Mouse (Mus musculus) CD8-positive naive resting alpha-beta T cell, adult 2 months (primary cell): ENCODE measurements at regions not wholly inside any gene's neighbourhood (a gene's known extent, or its start where the extent isn't known, plus 50 kb on each side); places are given as distances from the start of the nearest gene placed in this dataset.

ENCODE experiments used
- DNase-seq, 2 experiments: peaks; one replicate each; pipeline ENCODE4 v3.0.0; 2022; ENCODE audit warnings: low read depth in 2 of 2, low spot score in 2 of 2

DNA sequence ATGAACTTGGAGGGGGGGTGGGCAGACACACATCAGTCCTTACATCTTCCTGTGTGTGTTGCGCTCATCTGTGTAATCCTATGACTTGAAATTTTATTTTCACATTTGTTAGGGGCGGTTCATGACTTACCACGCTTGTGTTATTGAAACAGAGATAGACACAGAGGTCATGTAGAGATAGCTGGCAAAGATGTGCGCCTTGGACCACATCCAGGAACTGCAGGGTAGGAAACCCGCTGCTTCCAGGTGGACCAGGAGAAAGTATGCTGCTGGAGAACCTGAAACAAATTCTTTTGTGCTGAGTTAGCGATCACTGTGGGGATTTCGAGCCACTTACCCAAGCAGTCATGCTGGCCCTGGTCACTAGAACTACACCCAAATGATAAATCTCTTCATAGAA, 89.1 kb downstream of the Kcnj2 start:
- DNase-seq, result no peak

DNA sequence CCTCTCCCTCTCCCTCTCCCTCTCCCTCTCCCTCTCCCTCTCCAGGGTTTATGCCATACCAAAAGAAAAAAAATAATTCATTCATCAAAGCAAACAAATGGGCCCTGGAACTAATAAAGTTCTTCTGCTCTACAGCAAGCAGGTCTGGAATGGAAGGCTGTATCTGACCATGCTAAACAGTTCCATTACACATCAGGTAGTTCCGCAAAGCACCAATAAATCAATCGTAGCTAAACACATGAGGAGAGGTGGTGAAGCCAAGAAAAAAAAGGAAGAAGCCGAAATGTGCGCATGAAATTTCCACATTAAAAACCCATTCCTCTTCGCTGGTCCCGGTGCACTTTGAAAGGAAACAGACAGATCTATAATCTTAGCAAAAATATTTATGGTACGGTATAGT, 89.8 kb downstream of the Kcnj2 start:
- no peak for DNase-seq

- DNase-seq, result no peak
These were observed 93.3 kb downstream of the Kcnj2 start for GRCm38 (mm10) chr11:111159299-111159698.

DNA sequence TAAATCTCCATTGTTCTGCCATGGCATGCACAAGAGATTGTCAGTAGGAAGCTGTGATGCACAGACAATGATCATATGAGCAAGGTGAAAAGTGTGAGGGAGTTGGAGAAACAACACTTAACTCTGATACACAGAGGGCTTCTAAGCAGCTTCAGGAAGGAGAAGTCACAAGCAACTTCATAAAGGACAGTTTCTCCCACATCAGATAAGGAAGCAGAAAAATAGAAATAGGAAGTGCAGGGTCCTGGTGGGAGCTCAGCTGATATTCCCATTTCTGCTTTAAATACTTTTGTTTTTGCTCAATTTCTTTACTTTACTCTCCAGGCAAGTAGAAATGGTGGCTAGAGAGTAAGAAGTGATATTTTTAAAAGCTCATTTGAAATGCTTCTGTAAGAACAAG, 98.9 kb downstream of the Kcnj2 start:
- DNase-seq, result no peak

GRCm38 (mm10) chr11:111170174-111170800, 104.3 kb downstream of the Kcnj2 start:
- DNase-seq, result no peak

GRCm38 (mm10) chr11:111173525-111173924, 107.6 kb downstream of the Kcnj2 start:
- DNase-seq, result no peak

DNA sequence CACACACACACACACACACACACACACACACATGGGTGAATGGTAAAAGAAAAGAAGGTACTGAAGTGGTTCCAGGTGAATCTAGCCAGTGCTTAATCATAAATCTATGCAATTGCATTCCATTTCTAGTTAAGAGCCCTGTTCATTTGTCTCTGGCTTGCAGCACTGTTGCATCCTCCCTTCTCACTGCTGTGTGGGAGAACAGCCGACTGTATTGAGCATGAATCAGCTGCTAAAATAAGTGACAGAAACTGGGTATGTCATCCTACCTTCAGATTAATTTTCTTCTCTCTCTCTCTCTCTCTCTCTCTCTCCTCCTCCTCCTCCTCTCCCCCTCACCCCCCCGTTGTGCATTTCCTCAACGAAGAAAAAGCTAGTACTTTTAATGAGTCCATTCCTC, 109.6 kb downstream of the Kcnj2 start:
- no peak for DNase-seq

DNA sequence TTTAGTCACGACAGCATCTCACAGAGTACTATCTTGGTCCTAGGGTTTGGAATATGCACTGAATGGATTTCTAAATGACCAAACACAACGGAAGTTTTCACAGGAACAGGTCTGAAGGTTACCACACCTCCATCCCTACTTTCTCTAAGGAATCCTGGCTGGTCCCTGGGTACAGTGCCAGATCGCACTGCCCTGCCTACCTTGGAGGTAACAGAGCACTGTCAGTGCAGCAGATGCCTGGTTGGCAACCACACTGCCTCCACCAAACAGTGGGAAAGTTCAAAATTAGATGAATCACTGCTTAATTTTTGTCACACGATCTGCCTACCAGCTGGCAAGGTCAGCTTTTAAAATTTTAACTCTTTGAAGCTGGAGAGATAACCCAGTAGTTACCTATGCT, 111.6 kb downstream of the Kcnj2 start:
- DNase-seq, result no peak

GRCm38 (mm10) chr11:111197422-111197821, 131.5 kb downstream of the Kcnj2 start:
- DNase-seq, result no peak

DNA sequence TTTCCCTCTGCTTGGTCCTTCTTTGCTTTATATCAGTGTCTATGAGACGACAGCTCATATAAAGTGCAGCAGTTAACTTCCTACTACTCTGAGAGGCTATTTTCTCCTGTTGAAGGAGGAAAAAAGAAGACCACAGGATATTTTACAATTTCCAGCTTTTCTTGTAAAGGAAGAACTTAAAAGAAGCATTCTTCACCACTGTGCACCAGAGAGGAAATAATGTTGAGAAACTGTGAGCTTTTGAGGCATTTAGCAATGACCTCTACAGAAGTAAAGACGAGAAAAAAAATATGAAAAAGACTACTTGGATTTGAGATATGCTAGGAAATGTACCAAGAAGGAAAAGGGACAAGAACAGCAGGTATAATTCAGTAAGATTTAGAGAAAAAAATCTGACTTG, 134.5 kb downstream of the Kcnj2 start:
- no peak for DNase-seq

DNA sequence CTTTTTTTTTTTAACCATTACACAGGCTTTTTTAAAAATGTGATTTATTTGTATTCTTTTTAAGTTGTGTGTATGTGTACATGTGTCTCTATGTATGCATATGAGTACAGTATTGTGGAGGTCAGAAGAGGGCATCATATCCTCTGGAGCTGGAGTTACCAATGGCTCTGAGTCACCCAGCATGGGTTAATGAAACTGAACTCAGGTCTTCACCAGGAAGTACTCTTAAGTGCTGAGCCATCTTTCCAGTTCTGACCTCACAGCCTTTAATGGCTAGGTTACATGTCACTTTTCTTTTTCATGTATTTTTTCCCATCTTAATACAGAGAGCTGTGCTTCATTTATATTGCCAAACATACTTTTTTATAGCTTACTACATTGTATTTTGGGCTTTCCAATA, 136.8 kb downstream of the Kcnj2 start:
- no peak for DNase-seq

DNA sequence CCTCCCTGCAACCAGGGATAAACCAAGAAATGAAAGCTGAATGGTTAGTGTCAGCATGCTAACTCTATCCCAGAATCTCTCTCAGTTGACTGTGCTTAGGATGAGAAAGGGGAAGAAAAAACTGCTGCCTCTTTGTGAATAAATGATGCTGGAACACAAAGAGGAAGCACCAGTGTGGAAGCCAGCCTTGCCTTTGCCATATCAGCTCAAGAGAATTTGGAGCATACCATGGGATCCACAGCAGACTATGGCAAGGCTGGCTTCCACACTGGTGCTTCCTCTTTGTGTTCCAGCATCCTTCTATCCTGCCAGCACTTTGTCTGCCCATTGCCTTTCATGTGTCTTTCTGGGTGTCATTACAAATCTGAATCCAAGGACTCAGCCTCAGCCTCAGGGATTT, 144.6 kb downstream of the Kcnj2 start:
- no peak for DNase-seq

DNA sequence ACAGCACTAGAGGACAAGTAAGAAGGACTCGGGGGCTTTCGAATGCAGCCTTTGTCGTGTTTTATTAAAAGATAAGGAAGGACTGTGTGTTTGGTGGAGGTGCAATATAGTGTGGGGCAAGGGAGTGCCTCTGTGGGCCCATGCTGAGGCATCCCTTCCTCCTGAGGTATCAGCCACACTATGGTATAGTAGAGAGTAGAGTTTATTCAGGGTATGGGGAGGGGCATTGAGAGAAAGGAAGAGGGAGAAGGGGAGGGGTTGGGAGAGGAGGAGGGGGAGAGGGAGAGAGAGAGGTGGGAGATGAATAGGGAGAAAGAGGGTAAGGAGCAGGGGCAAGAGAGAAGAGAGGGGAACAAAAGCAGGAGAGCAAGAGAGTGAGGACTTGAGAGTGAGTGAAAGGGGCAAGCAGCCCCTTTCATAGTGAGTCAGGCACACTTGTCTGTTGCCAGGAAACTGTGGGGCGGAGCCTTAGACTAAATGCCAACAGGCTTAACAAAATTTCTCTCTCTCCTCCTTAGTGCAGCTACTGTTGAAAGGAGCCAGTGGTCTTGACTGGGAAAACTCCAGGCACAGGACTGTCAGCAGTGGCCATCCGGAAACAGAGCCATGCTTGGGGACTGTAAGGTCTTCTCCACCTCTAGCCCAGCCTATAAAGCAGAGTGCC, 146.2 kb downstream of the Kcnj2 start:
- DNase-seq, result no peak

DNA sequence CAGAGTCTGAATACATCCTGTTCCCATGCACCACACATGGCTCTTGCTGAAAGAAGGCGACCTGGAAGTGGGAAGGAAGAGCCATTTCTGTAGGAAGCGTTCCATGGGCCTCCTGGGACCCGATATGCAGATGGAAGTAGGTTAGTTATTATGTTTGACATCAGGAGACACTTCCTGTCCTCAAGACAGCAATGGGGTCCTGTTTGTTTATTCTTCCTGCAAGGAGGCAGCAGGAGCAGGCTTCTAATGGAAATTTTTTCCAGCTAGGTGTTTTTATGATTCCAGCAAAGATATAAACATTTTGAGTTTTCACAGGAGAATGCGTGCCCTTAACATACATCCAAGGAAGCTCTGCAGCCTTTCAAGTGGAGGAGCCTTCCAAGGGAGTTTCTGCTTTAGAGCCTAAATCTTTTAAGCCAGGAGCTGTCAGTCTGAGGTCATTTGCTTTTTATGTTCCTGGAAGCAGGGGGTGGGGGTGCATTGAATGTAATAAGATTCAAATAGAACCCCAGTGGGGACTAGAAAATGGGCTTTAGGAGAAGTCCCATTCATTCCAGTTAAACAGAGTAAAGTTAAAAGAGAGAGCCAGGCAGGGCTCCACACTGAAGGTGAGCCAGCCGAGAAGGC, 146.9 kb downstream of the Kcnj2 start:
- DNase-seq, result no peak

DNA sequence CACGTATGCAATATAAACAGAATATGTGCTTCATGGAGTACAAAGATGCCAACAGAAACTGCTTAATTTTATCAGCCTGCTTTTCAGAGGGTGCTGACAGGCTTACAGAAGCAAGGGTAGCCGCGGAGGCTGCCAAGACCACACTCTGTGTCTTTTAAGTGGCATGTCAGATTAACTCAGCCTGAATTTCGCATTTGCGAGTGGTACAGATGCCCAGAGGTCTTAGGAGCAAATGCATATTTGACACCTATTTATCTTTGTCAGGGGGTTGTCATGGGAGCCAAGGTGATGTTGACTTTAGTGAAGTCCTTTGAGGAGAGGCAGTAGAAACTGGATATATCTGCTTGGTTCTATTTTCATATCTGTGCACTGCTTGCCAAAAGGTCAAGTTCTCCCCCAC, 149.0 kb downstream of the Kcnj2 start:
- DNase-seq, result no peak

DNA sequence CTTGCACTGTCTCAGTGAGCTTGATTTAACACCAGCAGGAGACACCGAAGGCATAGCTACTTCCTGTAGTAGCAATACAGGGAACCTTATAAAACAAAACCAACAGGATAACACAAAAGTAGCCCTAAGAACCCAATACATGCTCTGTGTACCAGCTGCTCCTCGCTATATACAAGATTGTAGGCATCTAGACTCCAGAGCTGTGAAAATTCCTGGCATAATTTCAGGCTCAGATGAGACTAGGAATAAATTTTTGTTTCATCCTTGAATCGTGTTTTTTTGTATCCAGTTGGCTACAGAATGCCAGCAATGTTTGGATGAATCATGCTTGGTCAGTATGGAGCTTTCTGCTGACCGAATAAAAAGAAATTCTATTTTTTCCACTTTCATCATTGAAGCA, 157.9 kb downstream of the Kcnj2 start:
- no peak for DNase-seq

DNA sequence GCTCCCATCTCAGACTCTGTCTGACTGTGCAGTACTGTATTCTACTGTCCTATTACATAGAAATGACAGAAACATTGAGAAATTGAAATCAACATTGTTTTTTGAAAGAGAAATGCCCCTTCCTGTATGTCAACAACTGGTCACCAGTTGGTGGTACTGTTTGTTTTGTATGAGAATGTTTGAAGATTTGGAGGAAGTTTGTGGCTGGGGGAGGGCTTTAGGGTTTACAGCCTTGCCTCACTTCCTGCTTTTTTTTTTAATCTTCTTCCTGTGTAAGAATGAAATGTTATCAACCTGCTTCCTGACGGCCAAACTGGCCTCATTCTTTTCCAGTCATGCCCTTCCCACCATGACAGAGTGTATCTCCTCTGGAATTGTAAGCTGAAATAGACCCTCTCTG, 161.3 kb downstream of the Kcnj2 start:
- DNase-seq, result no peak

- DNase-seq, result no peak
These were observed 170.8 kb downstream of the Kcnj2 start for GRCm38 (mm10) chr11:111236741-111237140.

DNA sequence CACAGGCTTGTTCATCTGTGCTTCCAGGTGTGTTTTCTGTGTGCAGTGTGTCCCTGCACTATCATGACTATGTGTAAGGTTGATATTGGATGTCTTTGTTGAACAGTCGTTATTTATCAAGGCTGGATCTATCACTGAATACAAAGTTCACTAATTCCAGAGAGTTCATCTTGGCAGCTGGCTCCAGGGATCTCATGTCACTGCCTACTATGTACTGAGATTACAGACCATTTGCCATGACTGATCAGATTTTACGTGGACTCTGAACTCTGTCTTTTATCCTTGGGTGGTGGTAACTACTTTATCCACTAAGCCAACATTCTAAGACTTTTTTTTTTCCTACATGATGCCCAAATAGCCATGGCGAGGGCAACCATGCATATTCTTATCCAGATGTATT, 173.8 kb downstream of the Kcnj2 start:
- no peak for DNase-seq

DNA sequence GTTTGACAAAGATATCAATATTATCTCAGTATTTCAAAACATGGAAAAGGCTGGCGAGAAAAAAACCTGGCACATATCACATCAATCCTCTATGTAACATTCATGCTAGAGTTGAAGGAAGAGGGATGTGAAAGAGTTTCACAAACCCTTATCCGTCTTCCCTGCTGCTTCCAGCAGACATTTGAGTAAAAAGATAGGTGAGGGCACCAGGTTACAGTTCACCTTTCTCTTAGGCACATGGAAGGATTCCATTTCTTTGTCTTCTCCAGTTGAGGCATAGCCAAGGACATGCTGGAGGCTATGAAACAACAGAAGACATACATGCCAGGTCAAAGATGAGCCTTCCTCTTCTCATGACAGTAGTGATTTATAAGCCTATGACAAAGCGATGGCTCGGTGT, 186.3 kb downstream of the Kcnj2 start:
- no peak for DNase-seq

GRCm38 (mm10) chr11:111256596-111256995, 190.6 kb downstream of the Kcnj2 start:
- no peak for DNase-seq

DNA sequence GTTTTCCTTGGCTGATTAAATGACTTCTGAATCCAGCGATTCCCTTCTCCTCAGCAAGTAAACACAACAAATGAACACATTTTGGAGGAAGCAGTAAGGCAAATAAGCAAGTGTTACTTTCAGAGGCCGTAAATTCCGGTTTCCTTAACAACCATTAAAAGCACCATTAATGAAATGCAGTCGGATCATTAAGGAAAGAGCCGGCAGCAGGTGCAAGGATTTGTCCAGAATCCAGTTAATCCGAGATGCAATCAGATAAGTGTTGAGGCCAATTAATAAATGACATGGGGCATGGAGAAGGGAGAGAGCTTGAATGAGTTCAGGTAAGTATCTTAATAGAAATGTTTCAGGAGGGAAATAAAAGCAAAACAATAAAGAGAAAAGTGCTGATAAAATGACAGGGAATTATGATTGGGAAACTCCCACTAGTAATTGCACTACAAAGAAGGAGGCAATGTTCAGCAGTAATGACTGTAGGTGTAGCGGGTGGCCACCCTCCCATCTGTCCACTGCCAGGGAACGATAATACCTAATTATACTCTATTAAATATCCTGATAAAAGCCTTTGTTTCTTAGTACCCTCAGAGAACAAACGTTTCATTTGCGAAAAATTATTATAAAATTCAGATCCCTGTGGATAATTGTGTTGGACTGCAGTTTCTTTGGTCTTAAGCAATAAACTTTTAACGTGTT, 194.9 kb downstream of the Kcnj2 start:
- DNase-seq, result no peak
